Mouse (Mus musculus) ES-E14 (cell line): ENCODE results near the gene Nav2. TPM values are rescaled to one million over a fixed set of nuclear protein-coding genes. Genes with fewer than 3 reads are reported as not detected.

Source experiments
- DNase-seq: peaks from one replicate; pipeline ENCODE4 v3.0.0-alpha.2; 2013; ENCODE audit warnings: low read depth, low spot score
- H3K27ac ChIP-seq: 2 replicates; pipeline ENCODE4 v1.5.1; 2012; ENCODE audit warnings: low read depth, mild to moderate bottlenecking, low read length, moderate library complexity, mixed read lengths; ENCODE audit not compliant: poor library complexity, insufficient read depth, severe bottlenecking
- H3K36me3 ChIP-seq: 2 replicates; pipeline ENCODE4 v1.6.1; 2012; ENCODE audit warnings: mild to moderate bottlenecking, low read length, moderate library complexity, mixed read lengths; ENCODE audit not compliant: control insufficient read depth, poor library complexity, insufficient read depth, severe bottlenecking
- H3K4me1 ChIP-seq, 2 experiments: fragments of 150-350 bp in 1 of 2; sonication (generic) in 1 of 2; 2 replicates each; pipeline ENCODE4 v1.6.1; 2012; ENCODE audit warnings: low read length in 2 of 2, mild to moderate bottlenecking in 1 of 2, mixed read lengths in 1 of 2; ENCODE audit not compliant: control insufficient read depth in 2 of 2, insufficient read depth in 2 of 2, poor library complexity in 1 of 2
- H3K4me3 ChIP-seq, 2 experiments: fragments of 150-350 bp in 1 of 2; sonication (generic) in 1 of 2; 2 replicates each; pipeline ENCODE4 v1.5.1; 2012; ENCODE audit warnings: low read length in 2 of 2, low read depth in 1 of 2, mild to moderate bottlenecking in 1 of 2, mixed read lengths in 1 of 2; ENCODE audit not compliant: insufficient read depth in 1 of 2, poor library complexity in 1 of 2, severe bottlenecking in 1 of 2
- H3K9ac ChIP-seq: 2 replicates; pipeline ENCODE4 v1.6.1; 2012; ENCODE audit warnings: low read depth, mild to moderate bottlenecking, low read length, mixed read lengths; ENCODE audit not compliant: poor library complexity, insufficient read depth, severe bottlenecking
- H3K9me3 ChIP-seq: fragments of 150-350 bp; sonication (generic); 2 replicates; pipeline ENCODE4 v1.6.1; 2012; ENCODE audit warnings: low read depth, mild to moderate bottlenecking, low read length; ENCODE audit not compliant: control insufficient read depth, insufficient read depth
- CHD2 ChIP-seq: IDR thresholded peaks from 2 replicates; pipeline ENCODE4 v1.6.1; 2014; ENCODE audit warnings: mild to moderate bottlenecking, low read depth, low read length, inconsistent platforms
- HCFC1 ChIP-seq: IDR thresholded peaks from 2 replicates; pipeline ENCODE4 v1.6.1; 2012; ENCODE audit warnings: low read length, inconsistent platforms, borderline replicate concordance; ENCODE audit not compliant: insufficient read depth
- MAFK ChIP-seq: IDR thresholded peaks from 2 replicates; pipeline ENCODE4 v1.6.1; 2014; ENCODE audit warnings: mild to moderate bottlenecking, low read depth, low read length, inconsistent platforms; ENCODE audit not compliant: insufficient read depth
- ZC3H11A ChIP-seq: IDR thresholded peaks from 2 replicates; pipeline ENCODE4 v1.6.1; 2012; ENCODE audit warnings: low read depth, mild to moderate bottlenecking, inconsistent platforms, low read length, borderline replicate concordance
- ZNF384 ChIP-seq: IDR thresholded peaks from 2 replicates; pipeline ENCODE4 v1.6.1; 2012; ENCODE audit warnings: low read depth, low read length, inconsistent platforms
- in situ Hi-C, 2 experiments: fragments of 600-800 bp; cut with MboI; formaldehyde crosslinking; loops; one replicate each; pipeline ENCODE4 v1.15.1; 2025; ENCODE audit warnings: low sequenced_read_pairs in 2 of 2, inconsistent platforms in 1 of 2; ENCODE audit not compliant: unreplicated experiment in 2 of 2
- total RNA-seq: library from RNA; depleted of rRNA; stranded (reverse); fragments of 300-350 nt; gene quantifications from 2 replicates; pipeline ENCODE4 v1.2.3, GENCODE M21; 2012

Nav2 gene
- total RNA-seq, 1 experiment = 18.2 TPM

DNA sequence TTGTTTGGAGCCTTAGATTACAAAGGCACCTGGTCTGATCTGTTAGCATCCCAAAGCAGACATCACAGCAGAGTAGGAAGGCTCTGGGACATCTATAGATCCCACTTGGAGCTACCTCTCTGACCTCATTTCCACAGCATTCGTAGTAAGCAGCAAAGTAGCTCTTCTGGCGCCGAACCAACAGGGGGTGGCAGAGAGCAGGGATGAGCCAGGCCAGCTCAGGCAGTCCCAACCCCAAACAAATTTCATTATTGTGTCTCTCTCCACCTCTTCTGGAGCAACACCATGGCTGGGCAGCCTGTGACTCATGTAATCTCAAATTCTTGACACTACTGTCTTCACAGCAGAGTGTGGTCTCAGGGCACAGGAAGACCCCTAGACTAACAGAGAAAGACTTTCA is 19.8 kb downstream of the Nav2 start:
- Histone ChIP-seq H3K27ac (no peak overlapping the region), H3K9ac (no peak overlapping the region), H3K4me1 (no peaks in the 10 kb centered on the region), H3K9me3 (no peaks in the 10 kb centered on the region), H3K4me3 (no peak overlapping the region), H3K36me3 (no peaks in the 10 kb centered on the region)
- TF ChIP-seq HCFC1 = no peak
- TF ChIP-seq ZC3H11A = no peak
- no peak for TF ChIP-seq MAFK
- no peak for TF ChIP-seq CHD2
- TF ChIP-seq ZNF384 = no peak
- in situ Hi-C loops = no loop called here
- DNase-seq = peak; percentile 28

DNA sequence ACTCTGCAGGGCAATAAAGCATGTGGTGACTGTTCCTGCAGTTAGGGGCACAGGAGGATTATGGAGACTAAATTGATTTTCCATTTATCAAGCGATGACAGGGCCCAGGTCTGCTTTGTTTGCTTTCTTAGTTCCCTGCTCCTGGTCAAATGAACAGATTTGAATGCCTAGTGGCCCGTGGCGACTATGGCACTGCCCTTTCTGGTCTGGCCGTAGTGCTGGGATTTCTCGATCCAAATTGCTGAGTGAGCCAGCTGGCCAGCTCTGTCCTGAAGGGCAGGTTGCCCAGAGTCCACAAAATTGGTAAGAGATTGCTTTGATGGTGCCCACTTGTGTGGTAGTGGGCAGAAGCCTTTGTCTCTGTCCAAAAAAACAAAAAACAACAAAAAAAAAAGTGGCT is 21.9 kb downstream of the Nav2 start:
- Histone ChIP-seq H3K9ac (no peak overlapping the region), H3K36me3 (no peaks in the 10 kb centered on the region), H3K4me3 (no peak overlapping the region), H3K27ac (no peak overlapping the region), H3K9me3 (no peaks in the 10 kb centered on the region), H3K4me1 (no peaks in the 10 kb centered on the region)
- no peak for DNase-seq
- no peak for TF ChIP-seq MAFK
- TF ChIP-seq ZC3H11A = no peak
- no peak for TF ChIP-seq CHD2
- TF ChIP-seq HCFC1 = no peak
- TF ChIP-seq ZNF384 = no peak
- in situ Hi-C loops = no loop called here

DNA sequence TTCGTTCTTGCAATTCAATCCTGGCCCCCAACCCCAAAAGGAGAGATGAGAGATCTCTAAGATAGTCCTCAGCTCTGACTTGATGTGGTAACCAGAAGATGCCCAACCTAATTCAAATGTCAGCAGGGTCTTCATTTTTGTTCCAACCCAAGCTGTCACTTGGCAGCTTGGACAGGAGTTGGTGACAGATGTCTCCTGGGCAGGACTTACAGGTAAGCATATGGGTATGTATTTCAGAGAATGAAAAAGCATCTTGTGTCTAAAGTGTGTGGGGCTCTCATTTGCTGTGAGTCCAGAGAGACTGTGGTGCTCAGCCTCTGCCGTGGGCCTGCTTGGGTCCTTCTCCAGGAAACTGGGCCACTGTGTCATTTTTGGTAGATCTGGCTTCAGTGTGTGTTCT is 23.6 kb downstream of the Nav2 start:
- in situ Hi-C loops = no loop called here
- Histone ChIP-seq H3K4me1 (no peaks in the 10 kb centered on the region), H3K4me3 (no peak overlapping the region), H3K27ac (no peak overlapping the region), H3K9me3 (no peaks in the 10 kb centered on the region), H3K9ac (no peak overlapping the region), H3K36me3 (no peaks in the 10 kb centered on the region)
- TF ChIP-seq MAFK (no peak), ZNF384 (no peak)
- no peak for DNase-seq

DNA sequence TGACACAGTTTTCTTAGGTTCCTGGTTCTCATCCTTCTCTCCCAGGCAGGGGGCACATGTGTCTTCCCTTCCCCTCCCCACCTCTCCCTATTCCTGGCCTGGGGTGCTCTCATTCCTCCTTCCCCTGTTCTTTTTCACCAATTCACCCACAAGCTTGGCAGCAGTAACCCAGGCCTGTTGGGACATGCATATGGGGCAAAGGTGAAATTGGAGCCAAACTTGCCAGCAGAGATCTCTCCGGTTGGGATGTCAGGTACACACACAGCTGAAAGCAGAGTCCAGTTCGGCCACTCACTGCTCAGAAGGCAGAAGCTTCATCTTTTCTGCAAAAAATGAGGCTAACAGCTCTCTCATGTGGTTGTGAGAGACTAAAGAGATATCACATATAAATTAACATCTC is 26.3 kb downstream of the Nav2 start:
- in situ Hi-C loops = no loop called here
- DNase-seq = no peak
- H3K4me1 ChIP-seq = no peaks in the 10 kb centered on the region
- no peaks in the 10 kb centered on the region for H3K9me3 ChIP-seq
- TF ChIP-seq HCFC1 (no peak), CHD2 (no peak), ZNF384 (no peak), MAFK (no peak), ZC3H11A (no peak)
- H3K27ac ChIP-seq = no peak overlapping the region
- no peak overlapping the region for H3K9ac ChIP-seq
- no peak overlapping the region for H3K4me3 ChIP-seq
- no peaks in the 10 kb centered on the region for H3K36me3 ChIP-seq

DNA sequence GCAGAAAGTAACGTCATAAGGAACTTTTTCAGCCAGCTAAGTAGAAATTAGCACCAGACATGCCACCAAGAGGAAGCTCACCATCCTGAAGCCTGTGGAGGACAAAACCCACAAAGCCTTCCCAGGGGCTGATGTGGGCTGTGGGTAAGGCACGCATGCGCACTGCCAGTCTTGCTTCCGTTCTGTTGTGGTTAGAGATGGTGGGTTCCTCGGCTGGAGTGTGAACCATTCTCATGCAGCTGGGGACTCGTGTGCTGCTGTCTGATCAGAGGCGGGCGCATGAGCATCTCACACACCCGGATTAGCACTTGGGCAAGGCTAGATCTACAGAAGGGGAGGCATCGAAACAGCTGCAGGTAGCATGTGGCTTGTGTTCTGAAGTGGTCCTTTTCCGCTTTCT is 29.0 kb downstream of the Nav2 start:
- in situ Hi-C loops = no loop called here
- Histone ChIP-seq H3K9ac (no peak overlapping the region), H3K4me3 (no peak overlapping the region), H3K27ac (no peak overlapping the region), H3K9me3 (no peaks in the 10 kb centered on the region), H3K4me1 (no peaks in the 10 kb centered on the region), H3K36me3 (no peaks in the 10 kb centered on the region)
- no peak for DNase-seq
- no peak for TF ChIP-seq ZNF384
- no peak for TF ChIP-seq MAFK
- TF ChIP-seq ZC3H11A = no peak
- no peak for TF ChIP-seq CHD2
- TF ChIP-seq HCFC1 = no peak
